Mouse (Mus musculus): ENCODE results near the gene Cfap157. TPM values are rescaled to one million over a fixed set of nuclear protein-coding genes. Genes with fewer than 3 reads are reported as not detected.

The Cfap157 gene
- polyA plus RNA-seq (2014; fragmentation: Nextera tagmentation; extraction: Ambion mirVana) = 0.27 and 0.37 TPM in 2 replicates

DNA sequence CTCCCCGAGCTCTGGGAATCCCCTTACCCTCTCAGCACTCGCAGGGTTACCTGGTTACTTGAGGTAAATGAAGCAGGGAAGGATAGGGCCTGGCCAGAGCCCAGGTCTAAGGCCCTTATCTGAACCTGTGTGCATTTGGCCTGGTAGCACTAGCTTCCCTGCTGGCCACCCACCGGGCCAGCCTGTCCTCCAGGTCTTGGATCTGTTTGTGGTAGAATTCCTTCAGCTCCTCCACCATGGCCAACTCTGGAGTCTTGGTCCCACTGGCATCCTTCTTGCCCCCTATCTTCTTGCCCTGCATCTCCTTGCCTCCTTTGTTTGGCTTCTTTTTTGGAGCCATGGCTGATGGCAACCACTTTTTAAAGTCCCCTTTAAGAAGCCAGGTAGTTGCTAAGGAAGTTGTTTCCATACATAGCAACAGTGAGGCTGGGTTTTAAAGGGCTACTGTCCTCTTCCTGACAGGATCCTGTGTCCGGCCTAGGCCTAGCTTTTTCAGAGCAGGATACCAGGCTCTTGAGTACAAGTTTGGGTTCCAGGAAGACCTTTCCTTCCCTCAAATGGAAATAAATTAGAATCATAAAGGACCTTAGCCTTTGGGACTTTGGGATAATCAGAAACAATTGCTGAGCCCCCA, at the start of gene Cfap157:
Cfap157 (minus strand) TSS at position 381 of the 634 bp plus-strand sequence.
- Histone ChIP-seq H3K9me3 (ENCODE audit: control insufficient read depth, low read length) (no peaks in the 10 kb centered on the region), H3K4me3 (ENCODE audit: low read depth, low read length) (no peak within 1 kb of the TSS), H3K27me3 (ENCODE audit: control insufficient read depth, insufficient read depth, low read length) (no peaks in the 10 kb centered on the region), H3K27ac (replicated peaks; ENCODE audit: low read depth, low read length) (no peak within 1 kb of the TSS), H3K4me2 (ENCODE audit: low read depth, severe bottlenecking) (no peak within 1 kb of the TSS), H3K9ac (ENCODE audit: low read length) (no peak within 1 kb of the TSS), H3K36me3 (ENCODE audit: control insufficient read depth, insufficient read depth, low read length) (no peaks in the 10 kb centered on the region), H3K4me1 (ENCODE audit: control insufficient read depth, insufficient read depth, low read length) (no peaks in the 10 kb centered on the region)
- ATAC-seq (ENCODE audit: insufficient number of reproducible peaks, low FRiP score, low TSS enrichment, low read depth) (no peak), DNase-seq (ENCODE audit: low spot score) (peak; percentile 24)
- 59% methylated on average over 4 of the region's 4 CpGs for WGBS

DNA sequence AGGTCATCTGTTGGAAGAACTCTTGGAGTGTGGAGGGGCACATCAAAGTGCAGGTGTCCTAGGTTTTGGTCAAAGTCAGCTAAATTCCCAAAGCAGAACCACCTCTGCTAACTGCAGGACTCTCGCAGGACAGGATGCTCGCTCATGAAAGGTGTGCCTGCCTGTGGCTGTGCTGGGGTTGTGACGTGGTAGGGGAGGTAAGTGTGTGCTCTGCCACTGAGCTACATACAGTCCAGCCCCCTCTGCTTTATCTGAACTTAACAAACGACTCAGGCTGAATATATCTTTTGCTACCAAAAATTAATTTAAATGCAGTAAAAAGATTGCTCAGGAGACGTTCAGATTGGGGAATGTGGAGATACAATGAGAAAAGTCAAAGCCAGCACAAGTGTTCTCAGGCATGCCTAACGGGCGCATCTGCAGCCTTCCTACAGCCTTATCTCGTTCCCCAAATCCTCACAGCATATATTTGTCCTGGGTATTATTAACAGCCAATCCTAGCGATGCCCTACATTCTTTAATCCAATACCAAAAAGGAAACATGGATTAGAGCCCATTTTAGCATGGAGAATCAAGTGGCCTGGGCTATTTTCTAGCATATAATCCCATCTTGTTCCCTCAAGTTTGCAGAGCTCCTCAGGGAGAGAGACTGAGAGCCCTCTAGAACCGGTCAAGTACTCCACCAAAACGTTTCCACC, 44.9 kb upstream of the Cfap157 start:
- Histone ChIP-seq H3K27me3 (ENCODE audit: control insufficient read depth, insufficient read depth, low read length) (no peaks in the 10 kb centered on the region), H3K4me3 (ENCODE audit: low read depth, low read length) (no peak overlapping the region), H3K36me3 (ENCODE audit: control insufficient read depth, insufficient read depth, low read length) (no peaks in the 10 kb centered on the region; the same call in 1 of the 2 replicates), H3K27ac (replicated peaks; ENCODE audit: low read depth, low read length) (no peak overlapping the region), H3K4me2 (ENCODE audit: low read depth, severe bottlenecking) (no peak overlapping the region), H3K9ac (ENCODE audit: low read length) (no peak overlapping the region), H3K9me3 (ENCODE audit: control insufficient read depth, low read length) (no peaks in the 10 kb centered on the region), H3K4me1 (ENCODE audit: control insufficient read depth, insufficient read depth, low read length) (peaks cover 2% of the 10 kb centered on the region; the same call in 1 of the 2 replicates)
- ATAC-seq (ENCODE audit: insufficient number of reproducible peaks, low FRiP score, low TSS enrichment, low read depth) (no peak), DNase-seq (ENCODE audit: low spot score) (no peak)
- 84% methylated on average over 11 of the region's 11 CpGs for WGBS

DNA sequence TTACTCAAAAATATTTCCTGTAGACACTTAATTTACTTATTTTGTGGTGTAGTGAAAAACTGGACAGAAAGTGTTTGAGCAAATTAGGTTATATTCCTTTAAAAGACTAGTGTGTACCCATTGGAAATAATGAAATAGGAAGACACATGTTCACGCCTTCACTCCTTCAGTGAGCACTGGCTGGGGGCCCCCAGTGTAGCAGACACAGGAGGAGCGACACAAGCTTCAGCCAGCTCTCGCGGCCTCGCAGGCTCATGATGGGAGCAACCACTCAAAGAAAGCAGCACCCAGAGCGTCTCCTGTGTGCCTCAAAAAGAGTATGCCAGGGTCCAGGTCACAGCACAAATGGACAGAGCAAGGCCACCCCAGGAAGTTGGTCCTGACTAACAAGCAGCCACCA, 41.6 kb upstream of the Cfap157 start:
- H3K9me3 ChIP-seq (ENCODE audit: control insufficient read depth, low read length) = no peaks in the 10 kb centered on the region
- no peak overlapping the region for H3K9ac ChIP-seq (ENCODE audit: low read length)
- H3K27me3 ChIP-seq (ENCODE audit: control insufficient read depth, insufficient read depth, low read length) = no peaks in the 10 kb centered on the region
- ATAC-seq (ENCODE audit: insufficient number of reproducible peaks, low FRiP score, low TSS enrichment, low read depth) (no peak), DNase-seq (ENCODE audit: low spot score) (no peak)
- H3K27ac ChIP-seq (replicated peaks; ENCODE audit: low read depth, low read length) = no peak overlapping the region
- no peak overlapping the region for H3K4me3 ChIP-seq (ENCODE audit: low read depth, low read length)
- 93% methylated on average over 6 of the region's 6 CpGs for WGBS
- no peaks in the 10 kb centered on the region; the same call in 1 of the 2 replicates for H3K36me3 ChIP-seq (ENCODE audit: control insufficient read depth, insufficient read depth, low read length)
- H3K4me2 ChIP-seq (ENCODE audit: low read depth, severe bottlenecking) = no peak overlapping the region
- H3K4me1 ChIP-seq (ENCODE audit: control insufficient read depth, insufficient read depth, low read length) = peaks cover 7% of the 10 kb centered on the region

DNA sequence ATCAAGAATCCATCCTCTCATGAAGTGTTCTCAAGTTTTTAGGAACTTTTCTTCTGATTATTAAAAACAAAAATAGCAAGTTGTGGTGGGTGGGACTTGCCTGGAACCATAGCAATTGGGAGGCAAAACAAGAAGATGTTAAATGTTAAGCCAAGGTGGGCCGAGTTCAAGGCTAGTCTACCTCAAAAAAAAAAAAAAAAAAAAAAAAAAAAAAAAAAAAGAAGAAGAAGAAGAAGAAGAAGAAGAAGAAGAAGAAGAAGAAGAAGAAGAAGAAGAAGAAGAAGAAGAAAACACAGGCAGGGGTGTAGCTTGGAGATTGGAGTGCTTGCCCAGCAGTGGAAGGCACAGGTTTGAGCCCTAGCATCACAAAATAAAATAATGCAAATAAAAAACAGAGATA, 40.5 kb upstream of the Cfap157 start:
- WGBS = 91% methylated on average over 1 of the region's 1 CpGs
- H3K27ac ChIP-seq (replicated peaks; ENCODE audit: low read depth, low read length) = no peak overlapping the region
- no peak overlapping the region for H3K4me3 ChIP-seq (ENCODE audit: low read depth, low read length)

DNA sequence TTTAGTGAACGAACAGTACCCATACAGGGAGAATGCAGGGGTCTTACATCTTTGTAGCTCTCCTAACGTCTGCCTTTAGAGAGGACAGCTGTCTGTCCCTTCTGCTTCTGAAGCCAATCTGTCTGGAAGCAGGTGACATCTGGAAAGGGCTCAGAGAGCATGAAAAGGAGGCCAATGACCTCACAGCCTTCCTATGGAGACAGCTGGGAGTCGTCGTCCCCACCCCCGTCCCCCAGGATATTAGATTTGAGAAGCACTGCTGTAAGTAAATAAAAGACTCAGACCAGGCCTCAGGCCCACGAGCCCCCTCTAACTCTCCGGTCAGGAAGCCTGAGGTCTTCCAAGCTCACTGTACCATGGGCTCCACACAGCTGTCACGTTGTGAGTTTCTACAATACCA, 40.0 kb upstream of the Cfap157 start:
- no peaks in the 10 kb centered on the region for H3K9me3 ChIP-seq (ENCODE audit: control insufficient read depth, low read length)
- no peaks in the 10 kb centered on the region for H3K36me3 ChIP-seq (ENCODE audit: control insufficient read depth, insufficient read depth, low read length)
- H3K4me2 ChIP-seq (ENCODE audit: low read depth, severe bottlenecking) = no peak overlapping the region
- H3K4me3 ChIP-seq (ENCODE audit: low read depth, low read length) = no peak overlapping the region
- no peaks in the 10 kb centered on the region for H3K27me3 ChIP-seq (ENCODE audit: control insufficient read depth, insufficient read depth, low read length)
- no peak for DNase-seq (ENCODE audit: low spot score)
- H3K4me1 ChIP-seq (ENCODE audit: control insufficient read depth, insufficient read depth, low read length) = peaks cover 7% of the 10 kb centered on the region
- H3K9ac ChIP-seq (ENCODE audit: low read length) = no peak overlapping the region
- 49% methylated on average over 8 of the region's 8 CpGs for WGBS
- ATAC-seq (ENCODE audit: insufficient number of reproducible peaks, low FRiP score, low TSS enrichment, low read depth) = no peak
- no peak overlapping the region for H3K27ac ChIP-seq (replicated peaks; ENCODE audit: low read depth, low read length)

More for the DNA sequence above, 40.5 kb upstream of the Cfap157 start:
- Histone ChIP-seq H3K36me3 (ENCODE audit: control insufficient read depth, insufficient read depth, low read length) (no peaks in the 10 kb centered on the region), H3K9ac (ENCODE audit: low read length) (no peak overlapping the region), H3K4me2 (ENCODE audit: low read depth, severe bottlenecking) (no peak overlapping the region), H3K9me3 (ENCODE audit: control insufficient read depth, low read length) (no peaks in the 10 kb centered on the region), H3K27me3 (ENCODE audit: control insufficient read depth, insufficient read depth, low read length) (no peaks in the 10 kb centered on the region), H3K4me1 (ENCODE audit: control insufficient read depth, insufficient read depth, low read length) (peaks cover 7% of the 10 kb centered on the region)
- no peak for ATAC-seq (ENCODE audit: insufficient number of reproducible peaks, low FRiP score, low TSS enrichment, low read depth)
- no peak for DNase-seq (ENCODE audit: low spot score)

DNA sequence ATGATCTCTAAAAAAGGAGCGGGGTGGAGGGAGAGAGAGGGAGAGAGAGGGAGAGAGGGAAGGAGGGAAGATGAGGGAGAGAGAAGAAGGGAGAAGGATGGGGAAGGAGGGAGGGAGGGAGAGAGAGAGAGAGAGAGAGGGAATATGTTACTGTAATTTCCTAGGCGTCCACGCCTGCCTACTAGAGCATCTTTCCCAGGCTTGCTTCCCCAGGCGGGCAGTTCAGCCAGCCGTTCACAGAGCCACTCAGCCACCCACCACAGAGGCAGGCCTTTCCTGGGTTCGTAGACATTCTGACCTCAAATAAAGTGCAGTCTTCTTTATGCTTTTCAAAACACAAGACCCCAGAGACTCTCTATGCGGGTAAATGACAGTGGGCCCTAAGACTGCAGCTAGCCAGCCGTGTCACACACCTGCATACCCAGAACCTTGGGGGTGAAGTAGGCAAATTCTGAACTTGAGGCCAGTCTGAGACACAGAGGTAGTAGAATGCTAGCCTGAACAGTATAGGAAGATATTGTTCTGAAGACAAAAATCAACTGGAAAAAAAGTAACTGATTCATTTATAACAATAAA, 39.4 kb upstream of the Cfap157 start:
- no peaks in the 10 kb centered on the region for H3K9me3 ChIP-seq (ENCODE audit: control insufficient read depth, low read length)
- H3K4me2 ChIP-seq (ENCODE audit: low read depth, severe bottlenecking) = no peak overlapping the region
- H3K4me1 ChIP-seq (ENCODE audit: control insufficient read depth, insufficient read depth, low read length) = peaks cover 7% of the 10 kb centered on the region
- no peaks in the 10 kb centered on the region for H3K27me3 ChIP-seq (ENCODE audit: control insufficient read depth, insufficient read depth, low read length)
- no peak overlapping the region for H3K9ac ChIP-seq (ENCODE audit: low read length)
- no peaks in the 10 kb centered on the region for H3K36me3 ChIP-seq (ENCODE audit: control insufficient read depth, insufficient read depth, low read length)
- WGBS = 67% methylated on average over 8 of the region's 8 CpGs
- no peak for ATAC-seq (ENCODE audit: insufficient number of reproducible peaks, low FRiP score, low TSS enrichment, low read depth)
- DNase-seq (ENCODE audit: low spot score) = no peak
- no peak overlapping the region for H3K27ac ChIP-seq (replicated peaks; ENCODE audit: low read depth, low read length)
- no peak overlapping the region for H3K4me3 ChIP-seq (ENCODE audit: low read depth, low read length)

DNA sequence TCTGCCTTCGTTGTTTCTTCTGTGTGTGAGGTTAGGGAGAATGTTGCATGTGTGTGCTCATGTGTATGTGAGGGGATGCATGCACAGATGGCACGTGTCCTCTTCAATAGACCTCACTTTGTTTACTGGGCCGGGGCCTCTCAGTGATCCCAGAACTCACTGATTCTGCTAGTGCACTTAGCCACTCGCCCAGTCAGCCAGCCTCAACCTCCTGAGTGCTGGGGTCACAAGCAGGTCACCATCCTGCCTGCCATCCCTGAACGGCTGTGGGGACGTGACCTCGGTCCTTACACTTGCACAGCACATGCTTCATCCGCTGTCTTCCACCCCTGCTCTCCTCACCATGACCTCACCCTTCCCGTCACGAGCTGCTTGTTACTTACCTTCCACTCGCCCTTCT, 38.9 kb upstream of the Cfap157 start:
- whole genome bisulfite sequencing = 36% methylated on average over 11 of the region's 11 CpGs
- H3K4me1 ChIP-seq (ENCODE audit: control insufficient read depth, insufficient read depth, low read length) = peaks cover 7% of the 10 kb centered on the region
- no peak for ATAC-seq (ENCODE audit: insufficient number of reproducible peaks, low FRiP score, low TSS enrichment, low read depth)
- no peaks in the 10 kb centered on the region for H3K9me3 ChIP-seq (ENCODE audit: control insufficient read depth, low read length)
- H3K27ac ChIP-seq (replicated peaks; ENCODE audit: low read depth, low read length) = no peak overlapping the region
- DNase-seq (ENCODE audit: low spot score) = no peak
- no peaks in the 10 kb centered on the region for H3K27me3 ChIP-seq (ENCODE audit: control insufficient read depth, insufficient read depth, low read length)
- no peak overlapping the region for H3K4me3 ChIP-seq (ENCODE audit: low read depth, low read length)
- H3K4me2 ChIP-seq (ENCODE audit: low read depth, severe bottlenecking) = no peak overlapping the region
- H3K36me3 ChIP-seq (ENCODE audit: control insufficient read depth, insufficient read depth, low read length) = no peaks in the 10 kb centered on the region
- H3K9ac ChIP-seq (ENCODE audit: low read length) = no peak overlapping the region

DNA sequence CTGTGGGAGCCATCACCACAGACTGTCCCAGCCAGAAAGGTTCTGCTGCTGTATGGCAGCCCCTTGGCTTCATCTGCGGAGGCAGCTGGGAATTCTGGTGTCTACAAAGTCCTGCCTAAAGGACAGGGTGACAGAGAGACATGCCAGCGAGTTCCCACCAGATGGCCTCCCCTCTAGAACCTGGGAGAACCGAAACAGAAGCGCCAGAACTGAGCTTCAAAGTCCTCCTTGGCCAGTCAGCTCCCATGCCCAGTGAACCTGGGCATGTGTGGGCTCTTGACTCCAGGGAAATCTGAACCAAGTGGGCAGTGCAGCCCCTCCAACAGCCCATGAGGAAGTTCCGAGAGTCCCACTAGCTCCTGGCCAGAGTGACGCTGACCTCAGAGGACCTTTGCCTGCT, 38.4 kb upstream of the Cfap157 start:
- Histone ChIP-seq H3K9ac (ENCODE audit: low read length) (no peak overlapping the region), H3K36me3 (ENCODE audit: control insufficient read depth, insufficient read depth, low read length) (no peaks in the 10 kb centered on the region), H3K4me1 (ENCODE audit: control insufficient read depth, insufficient read depth, low read length) (peaks cover 8% of the 10 kb centered on the region), H3K4me2 (ENCODE audit: low read depth, severe bottlenecking) (no peak overlapping the region), H3K27ac (replicated peaks; ENCODE audit: low read depth, low read length) (no peak overlapping the region), H3K4me3 (ENCODE audit: low read depth, low read length) (no peak overlapping the region), H3K9me3 (ENCODE audit: control insufficient read depth, low read length) (no peaks in the 10 kb centered on the region), H3K27me3 (ENCODE audit: control insufficient read depth, insufficient read depth, low read length) (no peaks in the 10 kb centered on the region)
- no peak for DNase-seq (ENCODE audit: low spot score)
- WGBS = 75% methylated on average over 6 of the region's 6 CpGs
- ATAC-seq (ENCODE audit: insufficient number of reproducible peaks, low FRiP score, low TSS enrichment, low read depth) = no peak

All from limb, embryonic 11.5 days (tissue).